Mouse (Mus musculus): Measurements from ENCODE around the gene Serpina1e. TPM values are rescaled to one million over a fixed set of nuclear protein-coding genes. Genes with fewer than 3 reads are reported as not detected.
"Not testable (repeated sequence)": the region's sequence is repeated elsewhere in the genome, so short reads cannot be mapped to it uniquely, and the experiment has no call there.

Gene Serpina1e
- polyA plus RNA-seq, 1 experiment from 2014 or later: 0.19 TPM

GRCm38 (mm10) chr12:103962860-103963259 is 4.1 kb upstream of the Serpina1e start:
- Histone ChIP-seq H3K4me2 (replicated peaks) (no peak overlapping the region), H3K27me3 (no peaks in the 10 kb centered on the region), H3K9me3 (replicated peaks) (no peaks in the 10 kb centered on the region), H3K4me1 (no peaks in the 10 kb centered on the region), H3K9ac (no peak overlapping the region), H3K36me3 (no peaks in the 10 kb centered on the region), H3K27ac (replicated peaks) (no peak overlapping the region), H3K4me3 (replicated peaks) (no peak overlapping the region)
- no peak for ATAC-seq (ENCODE audit: insufficient number of reproducible peaks, low FRiP score, low TSS enrichment, low read depth)
- 63% methylated on average over 8 of the region's 8 CpGs for WGBS

GRCm38 (mm10) chr12:103962337-103962736 is 3.6 kb upstream of the Serpina1e start:
- Histone ChIP-seq H3K9ac (no peak overlapping the region), H3K27me3 (no peaks in the 10 kb centered on the region), H3K36me3 (no peaks in the 10 kb centered on the region), H3K27ac (replicated peaks) (no peak overlapping the region), H3K9me3 (replicated peaks) (no peaks in the 10 kb centered on the region), H3K4me1 (no peaks in the 10 kb centered on the region), H3K4me3 (replicated peaks) (no peak overlapping the region), H3K4me2 (replicated peaks) (no peak overlapping the region)
- ATAC-seq (ENCODE audit: insufficient number of reproducible peaks, low FRiP score, low TSS enrichment, low read depth): no peak
- WGBS: 81% methylated on average over 5 of the region's 5 CpGs

GRCm38 (mm10) chr12:103961716-103962115 is 2.9 kb upstream of the Serpina1e start:
- no peak for ATAC-seq (ENCODE audit: insufficient number of reproducible peaks, low FRiP score, low TSS enrichment, low read depth)
- Histone ChIP-seq H3K27ac (replicated peaks) (no peak overlapping the region), H3K4me2 (replicated peaks) (no peak overlapping the region), H3K4me1 (no peaks in the 10 kb centered on the region), H3K4me3 (replicated peaks) (no peak overlapping the region), H3K27me3 (no peaks in the 10 kb centered on the region), H3K9me3 (replicated peaks) (no peaks in the 10 kb centered on the region), H3K36me3 (no peaks in the 10 kb centered on the region), H3K9ac (no peak overlapping the region)
- WGBS: 90% methylated on average over 1 of the region's 1 CpGs

- ATAC-seq (ENCODE audit: insufficient number of reproducible peaks, low FRiP score, low TSS enrichment, low read depth); H3K27me3 ChIP-seq; H3K4me1 ChIP-seq; H3K4me3 ChIP-seq (replicated peaks); H3K9me3 ChIP-seq (replicated peaks); H3K27ac ChIP-seq (replicated peaks); H3K36me3 ChIP-seq; H3K4me2 ChIP-seq (replicated peaks); H3K9ac ChIP-seq: not testable (repeated sequence)
- 83% methylated on average over 2 of the region's 2 CpGs for WGBS
These were observed 2.2 kb downstream of the Serpina1e start for GRCm38 (mm10) chr12:103956555-103956954.

- H3K9ac ChIP-seq; H3K27me3 ChIP-seq; ATAC-seq (ENCODE audit: insufficient number of reproducible peaks, low FRiP score, low TSS enrichment, low read depth); H3K4me2 ChIP-seq (replicated peaks); H3K4me1 ChIP-seq; H3K27ac ChIP-seq (replicated peaks); H3K9me3 ChIP-seq (replicated peaks); H3K4me3 ChIP-seq (replicated peaks); H3K36me3 ChIP-seq: not testable (repeated sequence)
- 73% methylated on average over 3 of the region's 3 CpGs for WGBS
These were observed 5.8 kb downstream of the Serpina1e start for GRCm38 (mm10) chr12:103952972-103953371.

- 76% methylated on average over 4 of the region's 4 CpGs for WGBS
- ATAC-seq (ENCODE audit: insufficient number of reproducible peaks, low FRiP score, low TSS enrichment, low read depth): no peak
- Histone ChIP-seq H3K9me3 (replicated peaks) (peaks cover 4% of the 10 kb centered on the region; the same call in 1 of the 2 replicates), H3K4me3 (replicated peaks) (no peak overlapping the region), H3K4me2 (replicated peaks) (no peak overlapping the region), H3K9ac (no peak overlapping the region), H3K27ac (replicated peaks) (no peak overlapping the region), H3K27me3 (no peaks in the 10 kb centered on the region), H3K4me1 (no peaks in the 10 kb centered on the region), H3K36me3 (no peaks in the 10 kb centered on the region)
These were observed 12.5 kb downstream of the Serpina1e start for GRCm38 (mm10) chr12:103946243-103946642.

GRCm38 (mm10) chr12:103909181-103909580 is 49.6 kb downstream of the Serpina1e start:
- 94% methylated on average over 12 of the region's 16 CpGs for WGBS
- ATAC-seq (ENCODE audit: insufficient number of reproducible peaks, low FRiP score, low TSS enrichment, low read depth); H3K4me3 ChIP-seq (replicated peaks); H3K4me1 ChIP-seq; H3K4me2 ChIP-seq (replicated peaks); H3K9ac ChIP-seq; H3K36me3 ChIP-seq; H3K27me3 ChIP-seq; H3K9me3 ChIP-seq (replicated peaks); H3K27ac ChIP-seq (replicated peaks): not testable (repeated sequence)

GRCm38 (mm10) chr12:103907746-103908145 is 51.0 kb downstream of the Serpina1e start:
- not testable (repeated sequence) for H3K36me3 ChIP-seq; H3K4me3 ChIP-seq (replicated peaks); H3K9ac ChIP-seq; H3K4me2 ChIP-seq (replicated peaks); H3K27me3 ChIP-seq; H3K9me3 ChIP-seq (replicated peaks); ATAC-seq (ENCODE audit: insufficient number of reproducible peaks, low FRiP score, low TSS enrichment, low read depth); H3K4me1 ChIP-seq; H3K27ac ChIP-seq (replicated peaks)
- 33% methylated on average over 1 of the region's 1 CpGs for WGBS

- not testable (repeated sequence) for H3K27me3 ChIP-seq; H3K9ac ChIP-seq; H3K4me2 ChIP-seq (replicated peaks); ATAC-seq (ENCODE audit: insufficient number of reproducible peaks, low FRiP score, low TSS enrichment, low read depth); H3K9me3 ChIP-seq (replicated peaks); H3K4me1 ChIP-seq; H3K36me3 ChIP-seq; H3K4me3 ChIP-seq (replicated peaks); H3K27ac ChIP-seq (replicated peaks)
- WGBS: 81% methylated on average over 4 of the region's 4 CpGs
These were observed 53.9 kb downstream of the Serpina1e start, which contains the start of gene Serpina1c for GRCm38 (mm10) chr12:103904837-103905340. Gene Serpina1c, minus strand, starts transcription at chr12:103904887.

- not testable (repeated sequence) for H3K4me1 ChIP-seq; H3K27me3 ChIP-seq; H3K4me3 ChIP-seq (replicated peaks); H3K9me3 ChIP-seq (replicated peaks); H3K9ac ChIP-seq; H3K36me3 ChIP-seq; ATAC-seq (ENCODE audit: insufficient number of reproducible peaks, low FRiP score, low TSS enrichment, low read depth); H3K27ac ChIP-seq (replicated peaks); H3K4me2 ChIP-seq (replicated peaks)
- WGBS: 90% methylated on average over 3 of the region's 3 CpGs
These were observed 56.8 kb downstream of the Serpina1e start for GRCm38 (mm10) chr12:103901929-103902328.

All from embryonic facial prominence, embryonic 15.5 days (tissue).